Mouse (Mus musculus): ENCODE results near the gene Crebrf.

DNA sequence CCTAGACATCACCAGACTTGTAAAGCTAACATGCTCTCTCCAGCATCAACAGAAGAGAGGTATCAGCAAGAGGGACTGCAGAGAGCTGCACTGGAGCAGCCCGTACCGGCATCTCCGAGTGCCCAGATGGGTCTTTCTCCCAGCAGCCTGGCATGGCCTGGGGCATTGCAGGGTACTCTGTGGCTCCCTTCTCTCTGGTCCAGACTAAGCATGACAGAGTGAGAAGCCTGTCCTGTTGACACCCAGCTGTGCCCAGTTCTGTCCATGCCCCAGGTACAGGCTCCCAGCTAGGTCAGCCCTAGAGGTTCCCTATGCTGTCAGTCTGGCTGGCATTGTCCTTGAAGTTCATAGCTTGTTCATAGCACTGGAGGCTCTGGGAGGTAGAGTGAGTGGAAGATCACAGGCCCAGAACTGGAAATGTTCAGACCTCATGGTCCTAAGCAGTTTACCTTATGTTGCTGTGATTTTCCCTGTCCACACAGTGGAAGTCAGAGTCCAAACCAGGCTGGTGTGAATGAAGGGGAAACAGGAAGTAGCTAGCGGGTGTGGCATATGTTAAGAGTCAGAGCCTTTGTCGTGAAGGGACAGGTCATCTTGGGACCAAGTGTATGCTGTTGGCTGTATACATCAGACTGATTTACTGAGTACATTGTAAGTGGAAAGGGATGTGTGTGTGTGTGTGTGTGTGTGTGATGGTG lies 77.8 kb downstream of the Crebrf start:
- TF ChIP-seq CTCF (IDR thresholded peaks at IDR 0.05; ENCODE audit: low read depth) (no peak), EP300 (IDR thresholded peaks at IDR 0.05; ENCODE audit: low read depth) (no peak)

Data from heart, postnatal 0 days (tissue).